Mouse (Mus musculus) kidney, adult 2 months (tissue): ENCODE data around the gene Agpat3.

Experiments
- CTCF ChIP-seq: fragments of 200-500 bp; conservative IDR thresholded peaks from 2 replicates; pipeline ENCODE4 v1.5.1; 2011; ENCODE audit warnings: low read depth, mild to moderate bottlenecking, control low read depth, low read length, moderate library complexity, mixed read lengths; ENCODE audit not compliant: insufficient read depth, insufficient read length
- POLR2A ChIP-seq: fragments of 200-500 bp; IDR thresholded peaks from one replicate; pipeline ENCODE4 v1.6.1; 2011; ENCODE audit warnings: low read depth, low read length, control low read depth

- no peak for TF ChIP-seq POLR2A
- TF ChIP-seq CTCF, result no peak
Measured at GRCm38 (mm10) chr10:78372681-78373668, 20.7 kb upstream of the Agpat3 start.
